Mouse (Mus musculus): ENCODE data around the gene Aars2. TPM values are rescaled to one million over a fixed set of nuclear protein-coding genes. Genes with fewer than 3 reads are reported as not detected.

Gene Aars2
- polyA plus RNA-seq, 1 experiment: 7.3 TPM

GRCm38 (mm10) chr17:45532896-45533295 lies 26.3 kb downstream of the Aars2 start:
- Histone ChIP-seq H3K27ac (ENCODE audit: insufficient read depth, low read length) (no peak overlapping the region), H3K4me3 (ENCODE audit: insufficient read depth, low read length) (no peak overlapping the region), H3K4me1 (ENCODE audit: control insufficient read depth, insufficient read depth, low read length) (no peaks in the 10 kb centered on the region)
- TF ChIP-seq CTCF (IDR thresholded peaks at IDR 0.05; ENCODE audit: borderline replicate concordance, insufficient read depth, low read length) (no peak), POLR2A (IDR thresholded peaks at IDR 0.05; ENCODE audit: low read depth, low read length) (no peak)

DNA sequence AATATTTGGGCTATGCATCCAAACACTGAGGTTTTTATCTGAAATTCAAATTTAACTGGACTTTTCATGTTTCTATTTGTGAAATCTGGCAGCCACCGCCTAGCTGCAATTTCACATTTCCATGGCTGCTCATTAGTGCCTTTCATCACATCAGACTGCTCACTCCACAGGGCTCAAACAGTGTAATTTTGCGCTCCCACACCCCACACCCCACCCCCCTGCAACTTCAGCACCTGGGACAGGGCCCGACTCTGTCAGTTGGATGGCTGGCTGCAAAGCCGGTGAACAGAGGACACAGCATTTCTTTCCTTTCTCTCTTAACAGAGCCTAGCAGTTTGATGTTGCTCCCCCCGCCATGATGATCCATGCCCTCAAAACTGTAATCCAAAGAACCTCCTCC lies 29.6 kb downstream of the Aars2 start:
- H3K27ac ChIP-seq (ENCODE audit: insufficient read depth, low read length): no peak overlapping the region
- no peak overlapping the region for H3K4me3 ChIP-seq (ENCODE audit: insufficient read depth, low read length)
- TF ChIP-seq POLR2A (IDR thresholded peaks at IDR 0.05; ENCODE audit: low read depth, low read length) (no peak), CTCF (IDR thresholded peaks at IDR 0.05; ENCODE audit: borderline replicate concordance, insufficient read depth, low read length) (no peak)
- H3K4me1 ChIP-seq (ENCODE audit: control insufficient read depth, insufficient read depth, low read length): no peaks in the 10 kb centered on the region

DNA sequence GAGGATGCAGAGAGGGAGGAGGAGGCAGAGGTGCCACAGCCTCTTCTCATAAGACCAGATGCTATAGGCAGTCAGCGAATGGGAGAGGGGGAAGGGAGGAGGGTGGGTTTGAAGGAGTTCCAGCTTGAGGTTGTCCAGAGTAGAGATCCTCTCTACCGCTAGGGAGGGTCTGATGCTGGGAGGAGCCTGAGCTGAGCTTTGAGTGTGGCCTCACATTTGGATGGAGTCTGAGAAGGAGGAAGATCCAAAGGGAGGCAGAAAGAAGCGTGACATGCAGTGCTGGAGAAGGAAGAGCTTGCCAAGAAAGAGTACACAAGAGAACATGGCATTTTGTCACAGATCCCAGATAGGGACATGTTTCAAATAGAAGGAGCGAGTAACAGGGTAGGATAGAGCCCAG lies 31.8 kb downstream of the Aars2 start:
- no peak for TF ChIP-seq CTCF (IDR thresholded peaks at IDR 0.05; ENCODE audit: borderline replicate concordance, insufficient read depth, low read length)
- TF ChIP-seq POLR2A (IDR thresholded peaks at IDR 0.05; ENCODE audit: low read depth, low read length): no peak
- no peak overlapping the region for H3K4me3 ChIP-seq (ENCODE audit: insufficient read depth, low read length)
- no peaks in the 10 kb centered on the region for H3K4me1 ChIP-seq (ENCODE audit: control insufficient read depth, insufficient read depth, low read length)
- H3K27ac ChIP-seq (ENCODE audit: insufficient read depth, low read length): no peak overlapping the region

GRCm38 (mm10) chr17:45539664-45540063 lies 33.0 kb downstream of the Aars2 start:
- no peak overlapping the region for H3K4me3 ChIP-seq (ENCODE audit: insufficient read depth, low read length)
- TF ChIP-seq CTCF (IDR thresholded peaks at IDR 0.05; ENCODE audit: borderline replicate concordance, insufficient read depth, low read length) (no peak), POLR2A (IDR thresholded peaks at IDR 0.05; ENCODE audit: low read depth, low read length) (no peak)
- no peaks in the 10 kb centered on the region for H3K4me1 ChIP-seq (ENCODE audit: control insufficient read depth, insufficient read depth, low read length)
- no peak overlapping the region for H3K27ac ChIP-seq (ENCODE audit: insufficient read depth, low read length)

GRCm38 (mm10) chr17:45542129-45542528 lies 35.5 kb downstream of the Aars2 start:
- Histone ChIP-seq H3K27ac (ENCODE audit: insufficient read depth, low read length) (no peak overlapping the region), H3K4me1 (ENCODE audit: control insufficient read depth, insufficient read depth, low read length) (no peaks in the 10 kb centered on the region), H3K4me3 (ENCODE audit: insufficient read depth, low read length) (no peak overlapping the region)
- TF ChIP-seq POLR2A (IDR thresholded peaks at IDR 0.05; ENCODE audit: low read depth, low read length) (no peak), CTCF (IDR thresholded peaks at IDR 0.05; ENCODE audit: borderline replicate concordance, insufficient read depth, low read length) (no peak)

GRCm38 (mm10) chr17:45542705-45543104 lies 36.1 kb downstream of the Aars2 start:
- H3K4me3 ChIP-seq (ENCODE audit: insufficient read depth, low read length): no peak overlapping the region
- H3K4me1 ChIP-seq (ENCODE audit: control insufficient read depth, insufficient read depth, low read length): no peaks in the 10 kb centered on the region
- no peak overlapping the region for H3K27ac ChIP-seq (ENCODE audit: insufficient read depth, low read length)
- TF ChIP-seq POLR2A (IDR thresholded peaks at IDR 0.05; ENCODE audit: low read depth, low read length): no peak
- TF ChIP-seq CTCF (IDR thresholded peaks at IDR 0.05; ENCODE audit: borderline replicate concordance, insufficient read depth, low read length): no peak

DNA sequence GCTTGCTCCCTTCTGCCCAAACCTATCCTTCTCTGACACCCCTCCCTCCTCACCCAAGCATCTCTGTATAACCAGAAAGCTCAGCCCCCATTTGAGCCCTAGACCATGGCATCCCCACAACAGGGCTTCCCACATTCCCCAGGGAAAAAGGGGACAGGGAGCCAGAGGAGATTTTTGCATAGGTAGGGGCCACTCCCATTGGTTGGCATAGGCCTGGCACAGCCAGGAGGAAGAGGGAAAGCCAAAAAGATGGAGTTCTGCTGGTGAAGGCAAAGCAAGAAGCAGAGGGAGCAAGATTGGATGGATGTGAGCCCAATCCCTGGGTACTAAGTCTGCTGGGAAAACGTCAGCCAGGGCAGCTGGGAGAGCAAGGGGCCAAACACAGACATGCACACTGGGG lies 36.5 kb downstream of the Aars2 start:
- Histone ChIP-seq H3K4me1 (ENCODE audit: control insufficient read depth, insufficient read depth, low read length) (no peaks in the 10 kb centered on the region), H3K4me3 (ENCODE audit: insufficient read depth, low read length) (no peak overlapping the region), H3K27ac (ENCODE audit: insufficient read depth, low read length) (no peak overlapping the region)
- no peak for TF ChIP-seq POLR2A (IDR thresholded peaks at IDR 0.05; ENCODE audit: low read depth, low read length)

DNA sequence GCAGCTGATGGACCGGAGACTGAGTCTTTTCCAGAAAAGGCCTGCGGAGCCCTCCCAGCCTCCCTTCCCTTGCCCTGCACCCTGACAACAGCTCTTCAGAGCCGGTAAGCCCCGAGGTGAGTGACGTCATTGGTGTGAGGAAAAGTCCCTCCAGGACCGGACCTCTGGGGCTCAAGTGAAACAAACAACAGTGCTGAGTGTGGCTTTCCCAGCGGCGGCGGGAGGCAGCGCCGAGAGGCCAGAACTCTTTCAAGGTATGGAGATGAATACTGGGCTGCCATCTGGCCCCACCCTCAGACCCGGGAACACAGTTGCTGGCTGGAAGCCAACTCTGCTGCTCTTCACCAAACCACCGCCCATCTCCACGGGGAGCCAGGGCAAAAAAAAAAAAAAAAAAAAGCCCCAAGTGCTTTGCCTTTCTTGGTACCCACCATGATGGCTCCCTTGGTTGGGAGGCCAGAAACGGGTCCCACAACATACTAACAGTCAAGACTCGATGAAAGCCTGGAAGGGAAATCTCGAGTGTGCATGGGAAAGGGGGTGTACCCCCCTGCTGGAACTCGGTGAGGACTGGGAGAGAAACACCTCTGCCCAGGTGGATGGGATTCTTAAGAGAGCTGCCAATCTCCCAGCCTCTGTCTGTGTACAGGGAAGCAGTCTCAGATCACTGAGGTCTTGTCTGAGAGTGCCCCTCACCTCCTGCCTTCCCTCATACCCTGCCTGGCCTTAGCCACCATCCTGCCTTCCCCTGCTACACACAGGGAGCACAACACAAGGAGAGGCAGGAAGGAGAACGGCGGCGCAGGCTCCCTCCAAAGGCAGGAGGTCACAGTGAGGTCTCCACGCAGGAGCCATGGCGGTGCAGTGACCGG lies 37.6 kb downstream of the Aars2 start:
- TF ChIP-seq POLR2A (IDR thresholded peaks at IDR 0.05; ENCODE audit: low read depth, low read length): no peak
- no peak for TF ChIP-seq CTCF (IDR thresholded peaks at IDR 0.05; ENCODE audit: borderline replicate concordance, insufficient read depth, low read length)
- Histone ChIP-seq H3K4me1 (ENCODE audit: control insufficient read depth, insufficient read depth, low read length) (no peaks in the 10 kb centered on the region), H3K27ac (ENCODE audit: insufficient read depth, low read length) (no peak overlapping the region), H3K4me3 (ENCODE audit: insufficient read depth, low read length) (no peak overlapping the region)

DNA sequence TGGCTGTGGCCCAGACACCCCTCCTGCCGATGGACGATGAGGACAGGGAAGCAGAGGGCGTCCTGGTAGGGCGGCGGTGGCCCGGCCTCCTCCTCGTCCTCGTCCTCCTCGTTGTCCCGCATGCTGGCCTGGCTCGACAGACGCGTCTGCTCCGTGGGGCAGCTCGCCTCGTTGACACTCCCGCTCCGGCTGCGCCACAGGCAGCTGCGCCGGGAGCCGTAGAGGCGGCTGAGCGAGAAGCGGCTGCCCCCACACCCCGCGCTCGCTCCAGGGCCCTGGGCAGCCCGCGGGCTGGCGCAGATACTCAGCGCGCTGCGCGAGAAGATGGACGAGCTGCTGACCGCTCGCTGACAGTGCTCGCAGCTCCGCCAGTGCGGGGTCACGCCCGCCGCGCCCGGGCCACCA lies 38.2 kb downstream of the Aars2 start:
- no peaks in the 10 kb centered on the region for H3K4me1 ChIP-seq (ENCODE audit: control insufficient read depth, insufficient read depth, low read length)
- H3K27ac ChIP-seq (ENCODE audit: insufficient read depth, low read length): no peak overlapping the region
- H3K4me3 ChIP-seq (ENCODE audit: insufficient read depth, low read length): no peak overlapping the region
- TF ChIP-seq POLR2A (IDR thresholded peaks at IDR 0.05; ENCODE audit: low read depth, low read length): no peak
- TF ChIP-seq CTCF (IDR thresholded peaks at IDR 0.05; ENCODE audit: borderline replicate concordance, insufficient read depth, low read length): no peak

- Histone ChIP-seq H3K4me3 (ENCODE audit: insufficient read depth, low read length) (no peak overlapping the region), H3K27ac (ENCODE audit: insufficient read depth, low read length) (no peak overlapping the region), H3K4me1 (ENCODE audit: control insufficient read depth, insufficient read depth, low read length) (no peaks in the 10 kb centered on the region)
- TF ChIP-seq CTCF (IDR thresholded peaks at IDR 0.05; ENCODE audit: borderline replicate concordance, insufficient read depth, low read length): no peak
- TF ChIP-seq POLR2A (IDR thresholded peaks at IDR 0.05; ENCODE audit: low read depth, low read length): no peak
Measured at GRCm38 (mm10) chr17:45545278-45545961, 38.8 kb downstream of the Aars2 start.

All from embryonic fibroblast, embryonic 13.5 days (primary cell).